Mouse (Mus musculus) heart, adult 2 months (tissue): ENCODE data around the gene Snx1.

Experiments used
- CTCF ChIP-seq: fragments of 200-600 bp; IDR thresholded peaks from 2 replicates; pipeline ENCODE4 v1.8.1; 2022; ENCODE audit warnings: antibody characterized with exemption, mild to moderate bottlenecking, moderate library complexity
- EP300 ChIP-seq: fragments of 200-500 bp; IDR thresholded peaks from 2 replicates; pipeline ENCODE4 v1.6.1; 2011; ENCODE audit warnings: low read depth, low read length, control low read depth; ENCODE audit not compliant: insufficient read depth
- POLR2A ChIP-seq: fragments of 200-500 bp; IDR thresholded peaks from 2 replicates; pipeline ENCODE4 v1.6.1; 2011; ENCODE audit warnings: mild to moderate bottlenecking, low read depth, low read length, control low read depth; ENCODE audit not compliant: insufficient read depth

- TF ChIP-seq POLR2A: no peak
- no peak for TF ChIP-seq CTCF
- TF ChIP-seq EP300: no peak
Measured at GRCm38 (mm10) chr9:66142265-66142664, 15.9 kb upstream of the Snx1 start.
